Mouse (Mus musculus): ENCODE data around the gene Six3. TPM values are rescaled to one million over a fixed set of nuclear protein-coding genes. Genes with fewer than 3 reads are reported as not detected.

The Six3 gene
- polyA plus RNA-seq, 1 experiment from 2014 or later = not detected

DNA sequence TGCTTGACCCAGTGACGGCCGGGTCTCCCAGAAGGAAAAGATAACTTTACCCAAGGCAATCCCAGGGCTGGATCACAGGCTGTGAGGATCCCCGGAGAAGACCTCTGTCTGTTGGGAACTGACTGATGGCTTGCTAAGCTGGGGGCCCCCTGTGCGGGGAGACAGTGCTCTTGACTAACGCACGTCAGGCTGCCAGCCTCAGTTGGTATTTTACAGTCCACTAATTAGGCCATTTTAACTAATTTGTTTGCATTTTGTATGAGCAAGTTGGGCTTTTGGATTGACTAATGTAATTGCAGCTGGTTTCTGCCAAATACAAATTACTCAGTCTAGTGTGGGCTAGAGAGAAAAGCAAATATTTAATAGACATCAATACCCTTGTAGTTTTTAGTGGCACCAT, 21.4 kb upstream of the Six3 start:
- Histone ChIP-seq H3K9ac (ENCODE audit: low read length) (no peak overlapping the region), H3K36me3 (ENCODE audit: control insufficient read depth, insufficient read depth, low read length) (no peaks in the 10 kb centered on the region), H3K4me3 (replicated peaks; ENCODE audit: low read length) (no peak overlapping the region), H3K27me3 (ENCODE audit: control insufficient read depth, insufficient read depth, low read length) (no peaks in the 10 kb centered on the region), H3K4me1 (ENCODE audit: control insufficient read depth, insufficient read depth, low read length) (no peaks in the 10 kb centered on the region), H3K27ac (ENCODE audit: low read length) (no peak overlapping the region), H3K4me2 (ENCODE audit: low read depth, low read length) (no peak overlapping the region), H3K9me3 (replicated peaks; ENCODE audit: control insufficient read depth, low read length) (no peaks in the 10 kb centered on the region)
- 55% methylated on average over 6 of the region's 6 CpGs for WGBS
- no peak for ATAC-seq (ENCODE audit: insufficient read depth, low FRiP score)

DNA sequence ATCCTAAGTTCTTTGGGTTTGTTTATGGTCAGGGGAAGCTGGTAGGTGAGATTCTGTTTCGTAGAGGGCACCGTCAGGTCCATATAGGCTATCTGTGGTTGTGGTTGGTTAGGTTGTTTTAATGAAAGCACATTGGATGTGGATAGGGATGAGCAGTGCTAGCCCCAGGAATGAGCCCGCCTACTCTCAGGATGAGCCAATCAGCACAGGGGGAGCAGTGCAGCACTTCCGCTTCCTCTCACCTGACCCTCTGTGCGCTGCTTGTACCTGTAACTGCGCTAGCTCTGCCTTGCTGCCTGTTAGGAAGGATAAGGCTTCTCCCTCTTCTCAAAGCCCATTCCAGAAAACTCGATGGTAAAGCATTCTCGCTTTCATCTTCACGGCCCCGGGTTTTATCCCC, 17.6 kb upstream of the Six3 start:
- Histone ChIP-seq H3K36me3 (ENCODE audit: control insufficient read depth, insufficient read depth, low read length) (no peaks in the 10 kb centered on the region), H3K4me2 (ENCODE audit: low read depth, low read length) (no peak overlapping the region), H3K4me1 (ENCODE audit: control insufficient read depth, insufficient read depth, low read length) (no peaks in the 10 kb centered on the region), H3K9ac (ENCODE audit: low read length) (no peak overlapping the region), H3K4me3 (replicated peaks; ENCODE audit: low read length) (no peak overlapping the region), H3K27ac (ENCODE audit: low read length) (no peak overlapping the region), H3K27me3 (ENCODE audit: control insufficient read depth, insufficient read depth, low read length) (no peaks in the 10 kb centered on the region), H3K9me3 (replicated peaks; ENCODE audit: control insufficient read depth, low read length) (no peaks in the 10 kb centered on the region)
- 62% methylated on average over 10 of the region's 10 CpGs for WGBS
- ATAC-seq (ENCODE audit: insufficient read depth, low FRiP score) = no peak

DNA sequence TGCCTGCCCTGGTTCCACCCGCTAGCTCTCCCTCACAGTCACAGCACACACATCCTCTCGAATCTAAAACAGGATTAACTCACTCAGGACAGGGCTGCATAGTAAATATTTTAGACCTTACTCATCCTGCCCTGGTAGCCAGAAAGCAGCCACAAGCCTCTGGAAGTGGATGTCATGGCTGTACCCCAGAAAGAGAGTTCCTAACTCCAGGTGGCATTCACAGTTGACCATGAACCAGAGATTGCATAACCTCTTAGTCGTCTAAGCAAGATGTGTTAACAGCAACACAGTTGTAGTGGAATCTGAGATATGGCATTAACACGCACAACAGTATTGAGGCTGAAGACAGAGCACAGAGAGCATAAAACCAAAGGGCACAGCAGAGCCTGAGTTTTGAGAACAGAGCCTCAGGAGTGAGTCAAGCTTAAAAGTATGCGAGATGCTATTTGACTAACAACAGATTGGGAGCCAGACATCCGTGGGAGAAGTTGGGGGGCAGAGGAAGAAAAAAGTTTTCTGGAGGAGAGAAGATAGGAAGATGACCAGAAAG, 17.0 kb upstream of the Six3 start:
- no peak overlapping the region for H3K9ac ChIP-seq (ENCODE audit: low read length)
- no peaks in the 10 kb centered on the region for H3K36me3 ChIP-seq (ENCODE audit: control insufficient read depth, insufficient read depth, low read length)
- H3K27ac ChIP-seq (ENCODE audit: low read length) = no peak overlapping the region
- WGBS = 44% methylated on average over 6 of the region's 6 CpGs
- no peak overlapping the region for H3K4me3 ChIP-seq (replicated peaks; ENCODE audit: low read length)
- peaks cover 4% of the 10 kb centered on the region; the same call in 1 of the 2 replicates for H3K27me3 ChIP-seq (ENCODE audit: control insufficient read depth, insufficient read depth, low read length)
- H3K4me1 ChIP-seq (ENCODE audit: control insufficient read depth, insufficient read depth, low read length) = no peaks in the 10 kb centered on the region
- H3K9me3 ChIP-seq (replicated peaks; ENCODE audit: control insufficient read depth, low read length) = no peaks in the 10 kb centered on the region
- ATAC-seq (ENCODE audit: insufficient read depth, low FRiP score) = no peak
- H3K4me2 ChIP-seq (ENCODE audit: low read depth, low read length) = no peak overlapping the region

DNA sequence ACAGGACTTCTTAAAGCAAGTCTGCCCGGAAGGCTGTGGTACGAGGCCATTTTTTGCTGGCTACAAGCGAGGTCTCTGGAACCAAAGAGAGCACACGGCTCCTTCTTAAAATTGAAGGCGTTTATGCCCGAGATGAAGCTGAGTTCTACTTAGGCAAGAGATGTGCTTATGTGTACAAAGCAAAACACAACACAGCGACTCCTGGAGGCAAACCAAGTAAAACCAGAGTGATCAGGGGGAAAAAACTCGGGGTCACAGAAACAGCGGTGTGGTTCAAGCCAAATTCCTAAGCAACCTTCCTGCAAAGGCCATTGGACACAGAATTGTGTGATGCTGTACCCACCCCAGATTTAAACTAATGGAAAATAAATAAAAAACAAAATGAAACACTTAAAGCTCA, 13.9 kb upstream of the Six3 start:
- no peak overlapping the region for H3K4me3 ChIP-seq (replicated peaks; ENCODE audit: low read length)
- H3K36me3 ChIP-seq (ENCODE audit: control insufficient read depth, insufficient read depth, low read length) = no peaks in the 10 kb centered on the region
- peaks cover 26% of the 10 kb centered on the region for H3K27me3 ChIP-seq (ENCODE audit: control insufficient read depth, insufficient read depth, low read length)
- 55% methylated on average over 9 of the region's 9 CpGs for WGBS
- no peaks in the 10 kb centered on the region for H3K9me3 ChIP-seq (replicated peaks; ENCODE audit: control insufficient read depth, low read length)
- no peak for ATAC-seq (ENCODE audit: insufficient read depth, low FRiP score)
- H3K4me1 ChIP-seq (ENCODE audit: control insufficient read depth, insufficient read depth, low read length) = no peaks in the 10 kb centered on the region
- H3K4me2 ChIP-seq (ENCODE audit: low read depth, low read length) = no peak overlapping the region
- H3K27ac ChIP-seq (ENCODE audit: low read length) = no peak overlapping the region
- no peak overlapping the region for H3K9ac ChIP-seq (ENCODE audit: low read length)

DNA sequence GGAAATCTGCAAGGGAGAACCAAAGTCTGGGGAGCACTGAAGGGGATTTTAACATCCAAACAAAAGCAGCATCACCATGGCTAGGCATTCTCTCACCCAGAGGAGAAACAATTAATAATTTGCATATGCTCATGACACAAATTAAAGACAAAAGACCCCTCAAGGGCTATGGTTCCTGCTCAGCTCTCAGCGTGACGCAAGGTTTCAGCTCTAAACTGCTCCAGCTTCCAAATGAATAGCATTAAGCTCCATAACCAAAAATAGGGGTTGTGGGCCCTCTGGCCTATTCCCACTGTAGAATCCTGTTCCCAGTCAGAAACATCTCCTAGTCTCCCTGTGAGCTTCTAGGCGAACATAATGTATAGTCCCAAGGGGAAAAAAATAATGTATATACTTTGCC, 6.9 kb upstream of the Six3 start:
- Histone ChIP-seq H3K36me3 (ENCODE audit: control insufficient read depth, insufficient read depth, low read length) (no peaks in the 10 kb centered on the region), H3K27me3 (ENCODE audit: control insufficient read depth, insufficient read depth, low read length) (peaks cover 75% of the 10 kb centered on the region), H3K4me2 (ENCODE audit: low read depth, low read length) (no peak overlapping the region), H3K4me1 (ENCODE audit: control insufficient read depth, insufficient read depth, low read length) (no peaks in the 10 kb centered on the region), H3K9ac (ENCODE audit: low read length) (no peak overlapping the region), H3K4me3 (replicated peaks; ENCODE audit: low read length) (no peak overlapping the region), H3K9me3 (replicated peaks; ENCODE audit: control insufficient read depth, low read length) (no peaks in the 10 kb centered on the region), H3K27ac (ENCODE audit: low read length) (no peak overlapping the region)
- 10% methylated on average over 3 of the region's 3 CpGs for WGBS
- no peak for ATAC-seq (ENCODE audit: insufficient read depth, low FRiP score)

DNA sequence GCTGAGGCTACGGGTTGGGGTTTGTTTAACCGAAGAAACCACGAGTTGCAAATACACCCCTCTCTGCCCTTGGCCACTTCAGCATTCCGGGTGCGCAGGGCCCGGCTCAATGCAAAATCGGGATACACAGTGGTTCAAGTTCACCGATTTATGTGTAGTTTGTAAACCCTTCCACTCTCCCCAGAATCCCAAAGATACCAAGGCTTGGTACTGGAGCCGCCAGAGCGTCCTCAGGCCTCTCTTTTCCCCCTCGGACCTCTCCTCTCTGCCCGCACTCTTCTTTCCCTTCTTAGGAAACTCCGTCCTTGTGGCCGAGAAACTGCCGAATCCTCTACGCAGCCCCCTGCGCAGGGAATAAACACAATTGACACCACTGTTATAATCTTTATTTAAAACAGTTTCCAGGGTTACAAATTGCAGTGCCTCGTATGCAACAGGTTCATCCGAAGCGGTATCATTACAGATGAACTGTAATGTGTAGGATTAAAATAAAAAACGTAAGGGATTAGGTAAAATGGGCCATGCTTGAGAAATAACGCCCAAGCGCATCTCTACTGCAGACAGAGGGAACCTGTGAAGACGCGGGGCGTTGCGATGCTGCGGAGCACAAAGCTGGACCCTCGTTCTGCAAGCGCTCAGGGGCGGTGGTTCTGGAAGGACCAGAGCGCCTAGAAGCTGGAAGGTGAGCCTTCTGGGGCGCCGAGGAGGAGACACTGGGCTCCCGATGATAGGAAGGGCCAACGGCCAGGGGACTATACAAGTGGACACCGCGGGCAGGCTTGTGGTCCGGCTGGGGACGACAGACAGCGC, 5.6 kb upstream of the Six3 start:
- Histone ChIP-seq H3K4me3 (replicated peaks; ENCODE audit: low read length) (no peak overlapping the region), H3K36me3 (ENCODE audit: control insufficient read depth, insufficient read depth, low read length) (no peaks in the 10 kb centered on the region), H3K27ac (ENCODE audit: low read length) (no peak overlapping the region), H3K27me3 (ENCODE audit: control insufficient read depth, insufficient read depth, low read length) (peaks cover 77% of the 10 kb centered on the region), H3K4me2 (ENCODE audit: low read depth, low read length) (no peak overlapping the region), H3K9me3 (replicated peaks; ENCODE audit: control insufficient read depth, low read length) (no peaks in the 10 kb centered on the region), H3K9ac (ENCODE audit: low read length) (no peak overlapping the region), H3K4me1 (ENCODE audit: control insufficient read depth, insufficient read depth, low read length) (no peaks in the 10 kb centered on the region)
- ATAC-seq (ENCODE audit: insufficient read depth, low FRiP score) = no peak
- WGBS = 2% methylated on average over 41 of the region's 41 CpGs

DNA sequence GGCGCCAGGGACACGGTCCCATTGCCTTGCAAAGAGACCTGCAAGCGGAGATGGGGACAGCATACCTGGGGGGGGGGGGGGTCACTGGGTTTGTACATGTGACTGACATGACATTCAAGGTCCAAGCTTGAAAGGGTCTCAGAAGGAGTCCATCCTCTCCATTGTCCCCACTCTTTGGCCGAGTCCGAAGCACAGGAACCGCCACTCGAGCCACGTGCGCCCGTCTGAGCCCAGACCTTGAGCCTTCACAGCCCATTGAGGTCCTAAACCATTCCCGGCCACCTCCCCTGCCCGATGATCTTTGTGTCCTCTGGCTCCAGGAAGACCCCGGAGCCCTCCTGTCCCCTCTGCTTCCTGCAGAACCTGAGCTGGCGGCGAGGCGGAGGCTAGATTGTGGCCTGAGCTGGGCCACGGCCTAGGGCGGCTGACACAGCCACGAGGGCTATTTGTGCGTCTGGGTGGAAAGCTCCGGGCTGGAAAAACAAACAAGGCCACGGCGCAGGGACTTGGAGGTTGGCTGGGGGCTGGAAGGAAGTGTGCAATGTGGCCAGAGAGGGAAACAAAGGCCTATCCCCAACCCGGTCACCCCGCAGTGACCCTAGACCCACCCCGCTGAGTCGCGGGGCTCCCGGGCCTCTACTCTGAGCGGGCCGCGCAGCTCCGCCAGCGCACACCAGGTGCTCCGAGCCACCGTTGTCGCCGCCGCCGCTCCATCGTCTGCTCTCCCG, 4.9 kb upstream of the Six3 start:
- H3K27ac ChIP-seq (ENCODE audit: low read length) = no peak overlapping the region
- ATAC-seq (ENCODE audit: insufficient read depth, low FRiP score) = peak; percentile 33; the same call in 1 of the 2 replicates
- H3K4me3 ChIP-seq (replicated peaks; ENCODE audit: low read length) = no peak overlapping the region
- H3K9ac ChIP-seq (ENCODE audit: low read length) = no peak overlapping the region
- peaks cover 77% of the 10 kb centered on the region for H3K27me3 ChIP-seq (ENCODE audit: control insufficient read depth, insufficient read depth, low read length)
- 2% methylated on average over 42 of the region's 42 CpGs for WGBS
- no peaks in the 10 kb centered on the region for H3K9me3 ChIP-seq (replicated peaks; ENCODE audit: control insufficient read depth, low read length)
- H3K4me2 ChIP-seq (ENCODE audit: low read depth, low read length) = no peak overlapping the region
- H3K4me1 ChIP-seq (ENCODE audit: control insufficient read depth, insufficient read depth, low read length) = no peaks in the 10 kb centered on the region
- H3K36me3 ChIP-seq (ENCODE audit: control insufficient read depth, insufficient read depth, low read length) = no peaks in the 10 kb centered on the region

DNA sequence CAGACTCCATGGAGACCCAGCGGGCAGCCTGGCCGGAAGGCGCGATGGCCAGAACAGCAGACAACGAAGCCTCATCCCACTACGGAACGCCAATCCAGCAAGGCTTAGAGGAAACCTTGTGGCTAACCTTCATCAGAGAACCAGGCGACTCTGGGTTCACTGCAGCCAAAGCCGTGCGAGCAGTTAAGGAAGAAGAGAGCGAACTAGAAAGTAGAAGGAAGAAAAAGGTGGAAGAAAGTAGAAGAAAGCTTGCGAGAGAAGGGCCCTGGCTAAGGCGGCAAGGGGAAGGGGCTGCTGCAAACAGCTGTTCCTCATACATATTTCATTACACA, 4.3 kb upstream of the Six3 start:
- no peak for ATAC-seq (ENCODE audit: insufficient read depth, low FRiP score)
- Histone ChIP-seq H3K4me2 (ENCODE audit: low read depth, low read length) (no peak overlapping the region), H3K9ac (ENCODE audit: low read length) (no peak overlapping the region)

DNA sequence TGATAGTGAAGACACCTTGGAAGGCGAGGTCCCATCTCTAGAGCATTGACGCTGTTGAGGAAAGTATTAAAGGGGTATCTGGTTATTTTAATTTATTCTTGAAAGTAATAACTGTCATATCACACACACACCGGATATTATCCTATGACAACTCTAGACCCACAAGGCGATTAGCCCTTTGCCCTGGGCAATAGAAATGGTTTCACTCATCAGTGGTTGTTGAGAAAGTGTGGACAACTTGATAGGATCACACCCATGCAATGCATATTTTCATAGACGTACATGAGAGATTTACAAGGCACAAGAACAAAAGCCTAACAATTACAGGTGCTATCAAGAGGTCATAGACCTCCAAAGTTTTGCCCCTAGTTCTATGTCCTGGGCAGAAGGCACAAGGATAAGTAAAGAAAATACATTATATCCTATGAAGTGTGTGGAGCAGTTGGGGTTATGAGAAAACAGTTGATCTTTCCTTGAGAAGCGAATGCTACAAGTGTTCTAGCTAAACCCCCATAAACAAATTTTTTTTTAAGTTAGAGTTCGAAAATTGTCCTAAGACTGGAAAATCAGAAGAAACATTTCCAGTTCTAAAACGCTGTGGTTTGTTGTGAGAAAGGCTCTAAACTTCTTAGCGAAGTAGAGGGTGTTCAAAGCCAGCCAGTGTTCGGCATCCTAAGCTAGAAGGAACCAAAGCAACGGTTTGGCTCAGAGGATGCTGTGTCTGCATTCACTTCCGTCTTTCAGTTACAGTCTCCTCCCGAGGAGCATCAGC, 3.6 kb upstream of the Six3 start:
- Histone ChIP-seq H3K4me3 (replicated peaks; ENCODE audit: low read length) (no peak overlapping the region), H3K4me2 (ENCODE audit: low read depth, low read length) (no peak overlapping the region), H3K36me3 (ENCODE audit: control insufficient read depth, insufficient read depth, low read length) (no peaks in the 10 kb centered on the region), H3K9me3 (replicated peaks; ENCODE audit: control insufficient read depth, low read length) (no peaks in the 10 kb centered on the region), H3K27ac (ENCODE audit: low read length) (no peak overlapping the region), H3K4me1 (ENCODE audit: control insufficient read depth, insufficient read depth, low read length) (no peaks in the 10 kb centered on the region), H3K9ac (ENCODE audit: low read length) (no peak overlapping the region), H3K27me3 (ENCODE audit: control insufficient read depth, insufficient read depth, low read length) (peaks cover 84% of the 10 kb centered on the region)
- 3% methylated on average over 13 of the region's 13 CpGs for WGBS
- no peak for ATAC-seq (ENCODE audit: insufficient read depth, low FRiP score)

More for the DNA sequence above, 4.3 kb upstream of the Six3 start:
- Histone ChIP-seq H3K27ac (ENCODE audit: low read length) (no peak overlapping the region), H3K27me3 (ENCODE audit: control insufficient read depth, insufficient read depth, low read length) (peaks cover 82% of the 10 kb centered on the region), H3K36me3 (ENCODE audit: control insufficient read depth, insufficient read depth, low read length) (no peaks in the 10 kb centered on the region), H3K9me3 (replicated peaks; ENCODE audit: control insufficient read depth, low read length) (no peaks in the 10 kb centered on the region), H3K4me3 (replicated peaks; ENCODE audit: low read length) (no peak overlapping the region), H3K4me1 (ENCODE audit: control insufficient read depth, insufficient read depth, low read length) (no peaks in the 10 kb centered on the region)
- WGBS = under 1% methylated on average over 13 of the region's 13 CpGs

All from stomach, embryonic 16.5 days (tissue).